In the genomic region with DNA sequence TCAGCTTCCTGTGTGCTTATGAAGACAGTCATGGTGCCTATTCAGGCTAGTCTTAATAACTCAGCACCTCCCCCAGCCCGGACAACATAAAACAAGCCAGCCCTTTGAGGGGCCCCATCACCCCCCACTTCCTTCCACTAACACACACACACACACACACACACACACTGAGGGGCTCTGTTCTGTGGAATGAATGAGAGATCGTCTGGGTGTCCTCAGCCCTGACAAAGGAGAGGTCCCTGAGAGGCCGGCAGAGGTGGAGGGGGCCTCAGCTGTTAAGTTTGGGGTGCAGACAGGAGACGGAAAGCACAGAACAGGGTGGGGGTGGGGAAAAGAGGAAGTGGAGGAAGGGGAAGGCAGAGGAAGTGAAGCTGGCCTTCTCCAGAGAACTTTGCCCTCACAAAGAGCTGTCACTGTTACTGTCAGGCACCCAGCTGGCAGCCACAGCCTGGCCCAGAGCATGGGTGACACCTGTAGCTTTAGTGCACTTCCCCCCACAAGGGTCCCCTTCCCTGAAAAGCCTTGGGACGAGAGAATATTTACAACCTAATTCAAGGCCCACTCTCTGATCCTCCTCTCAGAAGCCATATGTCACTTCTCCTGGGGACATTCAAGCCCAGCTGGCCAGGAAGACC, we compare ENCODE assay signal across 8 mouse cellular contexts. TPM values are rescaled to one million over a fixed set of nuclear protein-coding genes. Genes with fewer than 3 reads are reported as not detected.
DNase-seq lines count a peak whose midpoint lies in the region; ATAC-seq and TF ChIP-seq lines count a peak whose summit lies in the region.

No protein-coding gene starts in this region.

- H3K36me3 ChIP-seq in hindbrain, embryonic 10.5 days, result peaks cover 19% of the 10 kb centered on the region
- H3K36me3 ChIP-seq in limb, embryonic 13.5 days, result peaks cover 15% of the 10 kb centered on the region

- TF ChIP-seq CTCF in bone marrow macrophage, adult 2 months (IDR thresholded peaks at IDR 0.05; ENCODE audit: low read depth, low read length), result no peak

- no peak for TF ChIP-seq POLR2A in bone marrow macrophage, adult 2 months (IDR thresholded peaks at IDR 0.05; ENCODE audit: borderline replicate concordance, low read depth, low read length)

- H3K9me3 ChIP-seq in hindbrain, embryonic 10.5 days, result no peaks in the 10 kb centered on the region
- no peaks in the 10 kb centered on the region for H3K9me3 ChIP-seq in limb, embryonic 13.5 days

- H3K4me2 ChIP-seq in limb, embryonic 13.5 days (replicated peaks), result peak overlapping the region; percentile 23

- no peak for ATAC-seq in limb, embryonic 13.5 days (ENCODE audit: low FRiP score, low read depth)
- ATAC-seq in monocyte, adult 5-6 weeks (replicated peaks; ENCODE audit: insufficient number of reproducible peaks, low FRiP score, low TSS enrichment, poor library complexity, severe bottlenecking), result peak; percentile 32

- H3K27ac ChIP-seq in bone marrow macrophage, adult 2 months (ENCODE audit: insufficient read depth, low read depth, low read length), result peak overlapping the region; percentile 100
- peak overlapping the region; percentile 100 for H3K27ac ChIP-seq in hindbrain, embryonic 10.5 days
- peak overlapping the region; percentile 59 for H3K27ac ChIP-seq in limb, embryonic 13.5 days

- peaks cover 48% of the 10 kb centered on the region for H3K4me1 ChIP-seq in bone marrow macrophage, adult 2 months (ENCODE audit: control insufficient read depth, insufficient read depth, low read length)
- peaks cover 52% of the 10 kb centered on the region for H3K4me1 ChIP-seq in hindbrain, embryonic 10.5 days (replicated peaks)
- H3K4me1 ChIP-seq in limb, embryonic 13.5 days, result peaks cover 45% of the 10 kb centered on the region

- H3K4me3 ChIP-seq in bone marrow macrophage, adult 2 months (ENCODE audit: insufficient read depth, low read length), result peak overlapping the region; percentile 46
- peak overlapping the region; percentile 21; the same call in 1 of the 2 replicates for H3K4me3 ChIP-seq in hindbrain, embryonic 10.5 days
- no peak overlapping the region for H3K4me3 ChIP-seq in limb, embryonic 13.5 days

- 41% methylated on average over 5 of the region's 5 CpGs for WGBS in hindbrain, embryonic 10.5 days
- 21% methylated on average over 5 of the region's 5 CpGs for WGBS in limb, embryonic 13.5 days

- 0 out of 2 replicates have a peak overlapping the region, but pooled peaks have one; percentile 1 for H3K9ac ChIP-seq in limb, embryonic 13.5 days

- H3K27me3 ChIP-seq in hindbrain, embryonic 10.5 days (ENCODE audit: insufficient read depth, poor library complexity, severe bottlenecking), result peaks cover 6% of the 10 kb centered on the region; the same call in 1 of the 2 replicates
- H3K27me3 ChIP-seq in limb, embryonic 13.5 days, result no peaks in the 10 kb centered on the region

- peak; percentile 36 to 69 for DNase-seq in adrenal gland, adult (ENCODE audit: inconsistent age in 2 of 2, low spot score in 1 of 2)
- no peak for DNase-seq in adrenal gland, postnatal 4 days (ENCODE audit: low spot score in 2 of 2)
- DNase-seq in hindbrain, embryonic 10.5 days (ENCODE audit: low spot score), result no peak
- peak; percentile 72 for DNase-seq in thymus, postnatal 4 days
- no peak for DNase-seq in frontal cortex, postnatal 25 days (ENCODE audit: low spot score in 2 of 2)

RNA-seq across cellular contexts. Expression of a gene that starts 2.5 kb away (rescaled TPM):
- total RNA-seq in adrenal gland, postnatal 4 days (2021), result 1,000 to 10,000 TPM; 3,089 to 3,273 TPM
- 8,885 and 10,895 TPM in 2 replicates for polyA plus RNA-seq in bone marrow macrophage, adult 2 months (2012; ENCODE audit: insufficient read depth, insufficient read length, missing spikeins)
- polyA plus RNA-seq in hindbrain, embryonic 10.5 days (2016; fragmentation: Nextera tagmentation; extraction: Ambion mirVana), result 14,349 and 15,462 TPM in 2 replicates
- polyA plus RNA-seq in limb, embryonic 13.5 days (2015; fragmentation: Nextera tagmentation; extraction: Ambion mirVana), result 15,880 and 15,896 TPM in 2 replicates
- 6,587 to 7,071 TPM (median 6,776 TPM) in 3 replicates for total RNA-seq in monocyte, adult 5-6 weeks (2017)

RNA-seq across cellular contexts. Expression of a gene that starts 13.8 kb away (rescaled TPM):
- 10 to 100 TPM; 18.3 to 20.9 TPM for total RNA-seq in adrenal gland, postnatal 4 days (2021)
- 9.0 and 12.5 TPM in 2 replicates for polyA plus RNA-seq in bone marrow macrophage, adult 2 months (2012; ENCODE audit: insufficient read depth, insufficient read length, missing spikeins)
- polyA plus RNA-seq in hindbrain, embryonic 10.5 days (2016; fragmentation: Nextera tagmentation; extraction: Ambion mirVana), result 23.8 and 24.2 TPM in 2 replicates
- polyA plus RNA-seq in limb, embryonic 13.5 days (2015; fragmentation: Nextera tagmentation; extraction: Ambion mirVana), result 14.1 and 16.1 TPM in 2 replicates
- total RNA-seq in monocyte, adult 5-6 weeks (2017), result 1.6 to 3.6 TPM (median 2.3 TPM) in 3 replicates

RNA-seq across cellular contexts. Expression of a gene that starts 51.1 kb away (rescaled TPM):
- total RNA-seq in adrenal gland, postnatal 4 days (2021), result 100 to 1,000 TPM; 122 to 151 TPM
- polyA plus RNA-seq in bone marrow macrophage, adult 2 months (2012; ENCODE audit: insufficient read depth, insufficient read length, missing spikeins), result 2.4 and 3.2 TPM in 2 replicates
- polyA plus RNA-seq in hindbrain, embryonic 10.5 days (2016; fragmentation: Nextera tagmentation; extraction: Ambion mirVana), result 757 and 846 TPM in 2 replicates
- polyA plus RNA-seq in limb, embryonic 13.5 days (2015; fragmentation: Nextera tagmentation; extraction: Ambion mirVana), result 421 and 428 TPM in 2 replicates
- total RNA-seq in monocyte, adult 5-6 weeks (2017), result 1.2 TPM in 1 of 3 replicates, not detected in the others

Comparison
In these comparisons a context has a peak if more than half of its experiments do, and no peak if none do; other contexts are left out.
1. DNase-seq: peak in adrenal gland, adult (2 of 2) and thymus, postnatal 4 days (single experiment); none in adrenal gland, postnatal 4 days (0 of 2), hindbrain, embryonic 10.5 days (single experiment) and frontal cortex, postnatal 25 days (0 of 2).
2. RNA of a gene that starts 51.1 kb away (polyA plus RNA-seq): 757 to 846 TPM in hindbrain, embryonic 10.5 days and 421 to 428 TPM in limb, embryonic 13.5 days; 2.4 to 3.2 TPM in bone marrow macrophage, adult 2 months; every median in the first group is over 100 times any median in the second.
3. Peak in every context shown above with its lines, with median percentiles within 50 percentile points of each other: H3K27ac ChIP-seq.